Mouse (Mus musculus) heart, embryonic 15.5 days (tissue): Measurements from ENCODE around the gene Abca9. TPM values are rescaled to one million over a fixed set of nuclear protein-coding genes. Genes with fewer than 3 reads are reported as not detected.

Experiments
- ATAC-seq: fragments of 200-750 bp; cut with Nextera tagmentation; replicated peaks from 2 replicates; pipeline ENCODE4 v1.8.0; 2017; ENCODE audit warnings: low read depth, moderate TSS enrichment; ENCODE audit not compliant: insufficient number of reproducible peaks, insufficient read depth, low FRiP score
- H3K27ac ChIP-seq: fragments of 300-500 bp; sonication (generic); 2 replicates; pipeline ENCODE4 v1.5.1; 2015; ENCODE audit warnings: mild to moderate bottlenecking, inconsistent platforms
- H3K27me3 ChIP-seq: fragments of 300-500 bp; sonication (generic); 2 replicates; pipeline ENCODE4 v1.6.1; 2015; ENCODE audit warnings: inconsistent platforms
- H3K36me3 ChIP-seq: fragments of 300-500 bp; sonication (generic); 2 replicates; pipeline ENCODE4 v1.6.1; 2015; ENCODE audit warnings: mild to moderate bottlenecking, inconsistent platforms
- H3K4me1 ChIP-seq: fragments of 300-500 bp; sonication (generic); replicated peaks from 2 replicates; pipeline ENCODE4 v1.6.1; 2015; ENCODE audit warnings: inconsistent platforms
- H3K4me2 ChIP-seq: fragments of 300-500 bp; sonication (generic); 2 replicates; pipeline ENCODE4 v1.6.1; 2015; ENCODE audit warnings: inconsistent platforms, mild to moderate bottlenecking, moderate library complexity
- H3K4me3 ChIP-seq: fragments of 300-500 bp; sonication (generic); 2 replicates; pipeline ENCODE4 v1.5.1; 2015; ENCODE audit warnings: mild to moderate bottlenecking, inconsistent platforms
- H3K9ac ChIP-seq: fragments of 300-500 bp; sonication (generic); 2 replicates; pipeline ENCODE4 v1.6.1; 2015; ENCODE audit warnings: mild to moderate bottlenecking, inconsistent platforms
- H3K9me3 ChIP-seq: fragments of 300-500 bp; sonication (generic); replicated peaks from 2 replicates; pipeline ENCODE4 v1.6.1; 2016; ENCODE audit warnings: inconsistent platforms
- WGBS: fragments of 180-500 bp; shearing (Covaris S2); methylation state at CpG from one replicate; pipeline ENCODE4 v1.1.7; 2015; ENCODE audit warnings: mixed read lengths; 5-methylcytosine and 5-hydroxymethylcytosine counted together
- polyA plus RNA-seq: library from polyadenylated mRNA; unstranded; fragments of >200 nt; fragmentation: Nextera tagmentation; extraction: Ambion mirVana; gene quantifications from 2 replicates; pipeline ENCODE4 v1.2.1, GENCODE M21; 2015

Abca9 gene
- polyA plus RNA-seq, 1 experiment from 2014 or later: 3.8 TPM

DNA sequence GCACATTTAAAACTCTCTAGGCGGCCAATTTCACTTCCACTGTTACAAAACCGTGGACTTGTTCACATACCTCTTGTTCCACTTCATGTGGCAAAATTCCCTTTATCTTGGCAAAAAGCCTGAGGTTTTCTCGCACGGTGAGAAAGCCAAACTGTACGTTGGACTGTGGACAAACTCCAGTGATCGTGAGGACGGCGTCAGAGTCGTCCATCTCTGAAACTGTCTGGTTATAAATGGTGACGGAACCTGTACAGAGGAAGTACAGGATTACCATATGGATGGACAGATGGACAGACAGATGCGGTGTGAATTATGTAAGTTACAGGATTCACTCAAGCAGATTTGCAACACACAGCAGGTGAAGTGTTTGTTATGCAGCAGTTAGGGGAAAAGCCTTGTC lies 22.6 kb downstream of the Abca9 start:
- no peak overlapping the region for H3K4me3 ChIP-seq
- H3K4me1 ChIP-seq: no peaks in the 10 kb centered on the region
- ATAC-seq: no peak
- H3K4me2 ChIP-seq: no peak overlapping the region
- H3K27ac ChIP-seq: no peak overlapping the region
- no peak overlapping the region for H3K9ac ChIP-seq
- H3K27me3 ChIP-seq: no peaks in the 10 kb centered on the region
- no peaks in the 10 kb centered on the region for H3K36me3 ChIP-seq
- H3K9me3 ChIP-seq: no peaks in the 10 kb centered on the region
- 70% methylated on average over 11 of the region's 11 CpGs for WGBS

- H3K4me3 ChIP-seq: no peak overlapping the region
- H3K4me2 ChIP-seq: no peak overlapping the region
- no peak for ATAC-seq
Observed at GRCm38 (mm10) chr11:110130760-110131159, 37.2 kb downstream of the Abca9 start.

DNA sequence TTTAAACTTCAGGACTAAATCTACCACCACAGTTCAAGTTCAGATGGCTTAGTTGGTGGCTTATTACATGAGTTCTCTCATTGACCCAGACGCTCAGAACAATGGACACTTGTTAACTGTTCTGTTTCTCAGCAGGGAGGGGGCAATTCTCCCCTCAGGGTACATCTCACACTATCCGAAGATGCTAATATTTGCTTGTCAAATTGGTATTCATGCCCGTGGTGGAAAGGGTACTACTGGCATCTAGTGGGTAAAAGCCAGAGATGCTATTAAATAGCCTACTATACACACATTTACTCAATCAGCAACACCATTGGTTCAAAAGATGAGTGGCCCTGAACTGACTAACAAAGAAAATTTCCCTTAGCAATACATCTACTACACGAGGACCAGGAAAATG lies 56.9 kb downstream of the Abca9 start:
- no peak overlapping the region for H3K9ac ChIP-seq
- H3K4me3 ChIP-seq: no peak overlapping the region
- no peaks in the 10 kb centered on the region for H3K9me3 ChIP-seq
- H3K36me3 ChIP-seq: no peaks in the 10 kb centered on the region
- no peaks in the 10 kb centered on the region for H3K27me3 ChIP-seq
- 61% methylated on average over 4 of the region's 4 CpGs for WGBS
- H3K4me2 ChIP-seq: no peak overlapping the region
- ATAC-seq: no peak
- H3K4me1 ChIP-seq: no peaks in the 10 kb centered on the region
- no peak overlapping the region for H3K27ac ChIP-seq

More at GRCm38 (mm10) chr11:110130760-110131159, 37.2 kb downstream of the Abca9 start:
- Histone ChIP-seq H3K4me1 (no peaks in the 10 kb centered on the region), H3K9ac (no peak overlapping the region), H3K27ac (no peak overlapping the region), H3K27me3 (no peaks in the 10 kb centered on the region), H3K36me3 (no peaks in the 10 kb centered on the region), H3K9me3 (no peaks in the 10 kb centered on the region)
- WGBS: 55% methylated on average over 5 of the region's 5 CpGs

DNA sequence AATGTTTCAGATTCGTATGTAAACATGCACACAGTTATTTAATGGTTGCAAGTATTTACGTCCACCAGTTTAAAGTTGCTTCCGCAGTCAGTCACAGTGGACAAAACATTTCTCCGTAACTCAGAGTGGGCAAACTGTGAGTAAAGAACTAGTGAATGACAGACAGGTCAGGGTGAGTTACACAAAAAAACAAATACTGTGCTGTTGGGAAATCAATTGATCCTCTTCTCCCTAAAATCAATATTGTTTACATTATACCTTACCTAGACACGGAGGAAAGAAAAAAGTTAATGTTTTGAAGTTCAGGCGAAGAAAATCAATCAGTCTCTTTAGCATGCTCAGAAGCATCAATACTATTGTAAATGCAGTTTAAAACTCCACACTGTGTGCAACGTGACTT lies 66.6 kb downstream of the Abca9 start:
- Histone ChIP-seq H3K36me3 (no peaks in the 10 kb centered on the region; the same call in 1 of the 2 replicates), H3K4me3 (no peak overlapping the region), H3K9me3 (no peaks in the 10 kb centered on the region), H3K4me2 (no peak overlapping the region), H3K9ac (no peak overlapping the region), H3K4me1 (no peaks in the 10 kb centered on the region), H3K27ac (no peak overlapping the region), H3K27me3 (no peaks in the 10 kb centered on the region)
- WGBS: 83% methylated on average over 7 of the region's 7 CpGs
- ATAC-seq: no peak

- Histone ChIP-seq H3K4me3 (no peak overlapping the region), H3K36me3 (no peaks in the 10 kb centered on the region; the same call in 1 of the 2 replicates), H3K9me3 (no peaks in the 10 kb centered on the region), H3K4me1 (no peaks in the 10 kb centered on the region), H3K27me3 (no peaks in the 10 kb centered on the region), H3K27ac (no peak overlapping the region), H3K4me2 (no peak overlapping the region), H3K9ac (no peak overlapping the region)
- ATAC-seq: no peak
- WGBS: 48% methylated on average over 4 of the region's 4 CpGs
Observed at GRCm38 (mm10) chr11:110098901-110099300, 69.1 kb downstream of the Abca9 start.

DNA sequence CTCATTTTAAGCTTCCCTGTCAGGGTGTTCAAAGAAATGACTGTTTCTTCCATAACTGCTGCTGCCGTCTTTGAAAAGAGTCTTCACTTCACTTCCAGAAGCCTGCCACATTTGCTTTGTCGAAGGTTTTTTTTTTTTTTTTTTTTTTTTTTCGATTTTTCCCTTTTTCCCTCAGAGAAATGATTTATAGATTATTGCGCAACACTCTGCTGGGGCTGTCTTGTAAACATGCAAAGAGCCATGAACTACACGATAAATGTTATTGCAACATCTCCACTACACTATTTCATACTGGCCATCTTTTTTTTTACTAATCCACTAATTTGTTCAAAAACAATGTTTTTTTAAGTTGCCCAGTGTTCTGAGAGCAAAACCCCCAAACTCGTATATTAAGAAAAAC lies 70.5 kb downstream of the Abca9 start:
- Histone ChIP-seq H3K9me3 (no peaks in the 10 kb centered on the region), H3K36me3 (no peaks in the 10 kb centered on the region), H3K27ac (no peak overlapping the region), H3K4me1 (no peaks in the 10 kb centered on the region), H3K4me2 (no peak overlapping the region), H3K27me3 (no peaks in the 10 kb centered on the region), H3K9ac (no peak overlapping the region), H3K4me3 (no peak overlapping the region)
- ATAC-seq: no peak
- 71% methylated on average over 6 of the region's 6 CpGs for WGBS

GRCm38 (mm10) chr11:110095858-110096257 lies 72.1 kb downstream of the Abca9 start, which contains the start of gene Abca8a:
Gene Abca8a (minus strand): TSS chr11:110095978.
- H3K4me1 ChIP-seq: no peaks in the 10 kb centered on the region
- H3K4me2 ChIP-seq: no peak within 1 kb of the TSS
- ATAC-seq: no peak
- H3K36me3 ChIP-seq: no peaks in the 10 kb centered on the region
- no peak within 1 kb of the TSS for H3K9ac ChIP-seq
- H3K4me3 ChIP-seq: no peak within 1 kb of the TSS
- H3K27me3 ChIP-seq: no peaks in the 10 kb centered on the region
- no peaks in the 10 kb centered on the region for H3K9me3 ChIP-seq
- 64% methylated on average over 5 of the region's 5 CpGs for WGBS
- no peak within 1 kb of the TSS for H3K27ac ChIP-seq

GRCm38 (mm10) chr11:110094846-110095380 lies 73.1 kb downstream of the Abca9 start:
- no peaks in the 10 kb centered on the region for H3K27me3 ChIP-seq
- WGBS: 61% methylated on average over 7 of the region's 7 CpGs
- H3K9me3 ChIP-seq: no peaks in the 10 kb centered on the region
- no peaks in the 10 kb centered on the region for H3K4me1 ChIP-seq
- no peak for ATAC-seq
- H3K27ac ChIP-seq: no peak overlapping the region
- H3K9ac ChIP-seq: no peak overlapping the region
- no peaks in the 10 kb centered on the region for H3K36me3 ChIP-seq
- H3K4me3 ChIP-seq: no peak overlapping the region
- no peak overlapping the region for H3K4me2 ChIP-seq

GRCm38 (mm10) chr11:110094236-110094635 lies 73.8 kb downstream of the Abca9 start:
- Histone ChIP-seq H3K4me3 (no peak overlapping the region), H3K9ac (no peak overlapping the region), H3K9me3 (no peaks in the 10 kb centered on the region), H3K27ac (no peak overlapping the region), H3K27me3 (no peaks in the 10 kb centered on the region), H3K4me1 (no peaks in the 10 kb centered on the region), H3K4me2 (no peak overlapping the region), H3K36me3 (no peaks in the 10 kb centered on the region)
- no peak for ATAC-seq
- 70% methylated on average over 3 of the region's 3 CpGs for WGBS

- no peaks in the 10 kb centered on the region for H3K27me3 ChIP-seq
- no peak overlapping the region for H3K4me3 ChIP-seq
- H3K4me2 ChIP-seq: no peak overlapping the region
- ATAC-seq: no peak
- H3K27ac ChIP-seq: no peak overlapping the region
- 66% methylated on average over 2 of the region's 2 CpGs for WGBS
- H3K36me3 ChIP-seq: no peaks in the 10 kb centered on the region
- no peaks in the 10 kb centered on the region for H3K4me1 ChIP-seq
- H3K9ac ChIP-seq: no peak overlapping the region
- H3K9me3 ChIP-seq: no peaks in the 10 kb centered on the region
Observed at GRCm38 (mm10) chr11:110091328-110091727, 76.7 kb downstream of the Abca9 start.

GRCm38 (mm10) chr11:110072158-110072557 lies 95.8 kb downstream of the Abca9 start:
- H3K27me3 ChIP-seq: no peaks in the 10 kb centered on the region
- WGBS: 76% methylated on average over 3 of the region's 3 CpGs
- no peak for ATAC-seq
- H3K4me2 ChIP-seq: no peak overlapping the region
- H3K4me1 ChIP-seq: no peaks in the 10 kb centered on the region
- H3K27ac ChIP-seq: no peak overlapping the region
- H3K4me3 ChIP-seq: no peak overlapping the region
- H3K9ac ChIP-seq: no peak overlapping the region
- no peaks in the 10 kb centered on the region for H3K36me3 ChIP-seq
- H3K9me3 ChIP-seq: no peaks in the 10 kb centered on the region

DNA sequence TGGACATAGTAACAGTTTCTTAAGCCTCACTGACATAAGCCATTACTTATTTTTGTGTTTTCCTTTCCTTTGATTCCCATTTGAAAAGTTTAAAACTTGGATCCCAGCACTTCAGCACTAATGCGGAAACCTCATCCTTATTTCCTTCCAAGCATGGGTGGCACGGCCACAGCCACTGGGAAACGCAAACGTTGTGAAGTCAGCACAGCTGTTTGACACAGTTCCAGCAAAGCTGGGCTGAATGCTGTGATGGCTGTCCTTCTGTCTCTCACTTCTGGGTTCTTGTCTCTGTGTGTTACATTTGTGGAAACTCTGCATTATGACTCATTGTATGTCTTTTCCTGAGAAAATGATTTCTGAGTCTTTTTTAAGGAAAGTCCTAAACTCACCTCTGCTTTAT lies 107.0 kb downstream of the Abca9 start:
- Histone ChIP-seq H3K27me3 (no peaks in the 10 kb centered on the region), H3K27ac (no peak overlapping the region), H3K4me3 (no peak overlapping the region), H3K4me1 (no peaks in the 10 kb centered on the region), H3K4me2 (no peak overlapping the region), H3K9me3 (no peaks in the 10 kb centered on the region), H3K9ac (no peak overlapping the region), H3K36me3 (no peaks in the 10 kb centered on the region)
- ATAC-seq: no peak
- WGBS: 55% methylated on average over 4 of the region's 4 CpGs
